In the genomic region with DNA sequence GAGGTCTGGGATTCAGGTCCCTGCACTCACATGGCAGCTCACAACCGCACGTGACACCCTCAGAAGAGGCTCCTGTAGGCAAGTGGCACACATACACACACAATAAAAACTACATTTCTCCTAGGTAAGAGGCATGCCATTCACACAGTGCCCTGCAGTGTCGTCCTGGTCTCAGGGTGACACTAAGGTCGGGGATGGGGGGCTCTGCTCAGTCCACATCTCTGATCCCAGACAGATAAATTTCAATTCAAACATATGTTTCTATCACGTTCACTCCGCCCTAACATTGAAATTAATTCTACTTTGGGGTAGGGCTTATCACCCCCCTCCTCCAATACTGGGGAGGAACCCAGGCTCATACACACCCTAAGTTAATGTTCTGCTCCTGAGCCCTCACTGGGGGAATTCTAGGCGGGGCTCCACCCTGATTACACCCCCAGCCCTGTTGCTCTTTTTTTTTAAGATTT, we compare ENCODE assay signal across 9 mouse cellular contexts. TPM values are rescaled to one million over a fixed set of nuclear protein-coding genes. Genes with fewer than 3 reads are reported as not detected.
DNase-seq lines count a peak whose midpoint lies in the region; ATAC-seq lines count a peak whose summit lies in the region.
"Had no signal": no experiment of that assay in that cellular context is flagged by ENCODE, and none has a peak within 500 bp of the region (broad histone marks: within the 10 kb centered on the region; RNA-seq: fewer than 3 reads in every experiment).

No protein-coding gene starts in this region.

- 82% methylated on average over 7 of the region's 7 CpGs for WGBS in heart, embryonic 11.5 days (ENCODE audit: insufficient replicate concordance)
- WGBS in limb, embryonic 13.5 days, result 86% methylated on average over 7 of the region's 7 CpGs

- H3K27ac ChIP-seq in heart, embryonic 11.5 days (ENCODE audit: low read depth, low read length), result no peak overlapping the region
- no peak overlapping the region for H3K27ac ChIP-seq in limb, embryonic 13.5 days

- H3K4me3 ChIP-seq in heart, embryonic 11.5 days (ENCODE audit: low read depth, low read length), result 0 out of 2 replicates have a peak overlapping the region, but pooled peaks have one; percentile 61
- peak overlapping the region; percentile 77; the same call in 1 of the 2 replicates for H3K4me3 ChIP-seq in limb, embryonic 13.5 days

- intact Hi-C loops in heart, postnatal 25 days (cut with DNase I), result loop anchor here (5.0 kb wide), 1 partner anchor 42 kb away; the partner anchor contains the start of gene Ap3d1

- no peaks in the 10 kb centered on the region for H3K36me3 ChIP-seq in heart, embryonic 11.5 days (ENCODE audit: control insufficient read depth, insufficient read depth, low read length)
- peaks cover 18% of the 10 kb centered on the region for H3K36me3 ChIP-seq in limb, embryonic 13.5 days

- H3K4me2 ChIP-seq in heart, embryonic 11.5 days, result peak overlapping the region; percentile 95
- H3K4me2 ChIP-seq in limb, embryonic 13.5 days (replicated peaks), result peak overlapping the region; percentile 91; the same call in 1 of the 2 replicates

- no peak for DNase-seq in heart, postnatal 25 days (ENCODE audit: low spot score)
- DNase-seq in thymus, postnatal 14 days, result peak; percentile 30
- DNase-seq in thymus, adult 18-20 months, result no peak
- DNase-seq in thymus, postnatal 36 days, result peak; percentile 26 to 46
- no peak for DNase-seq in left cerebral cortex, adult 11 months (ENCODE audit: low spot score)
- no peak for DNase-seq in embryo, embryonic 10.5 days (ENCODE audit: low spot score)
- DNase-seq: lung, postnatal 14 days had no signal

- peak overlapping the region; percentile 17; the same call in 1 of the 2 replicates for H3K9ac ChIP-seq in heart, embryonic 11.5 days (ENCODE audit: low read depth, low read length)
- no peak overlapping the region for H3K9ac ChIP-seq in limb, embryonic 13.5 days

- H3K27me3 ChIP-seq in heart, embryonic 11.5 days (ENCODE audit: control insufficient read depth, insufficient read depth, low read length), result no peaks in the 10 kb centered on the region
- no peaks in the 10 kb centered on the region for H3K27me3 ChIP-seq in limb, embryonic 13.5 days

- ATAC-seq in heart, embryonic 11.5 days (replicated peaks; ENCODE audit: insufficient number of reproducible peaks, low FRiP score, low TSS enrichment), result no peak
- no peak for ATAC-seq in limb, embryonic 13.5 days (ENCODE audit: low FRiP score, low read depth)

- peaks cover 47% of the 10 kb centered on the region for H3K4me1 ChIP-seq in heart, embryonic 11.5 days (ENCODE audit: control insufficient read depth, insufficient read depth, low read length)
- peaks cover 31% of the 10 kb centered on the region for H3K4me1 ChIP-seq in limb, embryonic 13.5 days

- no peaks in the 10 kb centered on the region for H3K9me3 ChIP-seq in heart, embryonic 11.5 days (replicated peaks; ENCODE audit: control insufficient read depth, low read length)
- no peaks in the 10 kb centered on the region for H3K9me3 ChIP-seq in limb, embryonic 13.5 days

RNA-seq across cellular contexts. Expression of gene Mob3a, which starts 1.7 kb away (rescaled TPM):
- polyA plus RNA-seq in heart, embryonic 11.5 days (2014; fragmentation: Nextera tagmentation; extraction: Ambion mirVana), result 38.9 and 39.0 TPM in 2 replicates
- total RNA-seq in heart, postnatal 25 days (2021), result 1 to 10 TPM; 8.2 to 8.9 TPM
- 55.3 and 55.7 TPM in 2 replicates for polyA plus RNA-seq in limb, embryonic 13.5 days (2015; fragmentation: Nextera tagmentation; extraction: Ambion mirVana)

RNA-seq across cellular contexts. Expression of gene Izumo4, which starts 1.9 kb away (rescaled TPM):
- polyA plus RNA-seq in heart, embryonic 11.5 days (2014; fragmentation: Nextera tagmentation; extraction: Ambion mirVana), result 8.2 and 8.5 TPM in 2 replicates
- 1 to 10 TPM; 2.6 to 3.4 TPM for total RNA-seq in heart, postnatal 25 days (2021)
- 24.2 and 25.6 TPM in 2 replicates for polyA plus RNA-seq in limb, embryonic 13.5 days (2015; fragmentation: Nextera tagmentation; extraction: Ambion mirVana)

RNA-seq across cellular contexts. Expression of gene Mknk2, which starts 22.2 kb away (rescaled TPM):
- 62.1 and 68.8 TPM in 2 replicates for polyA plus RNA-seq in heart, embryonic 11.5 days (2014; fragmentation: Nextera tagmentation; extraction: Ambion mirVana)
- total RNA-seq in heart, postnatal 25 days (2021), result 100 to 1,000 TPM; 158 to 181 TPM
- polyA plus RNA-seq in limb, embryonic 13.5 days (2015; fragmentation: Nextera tagmentation; extraction: Ambion mirVana), result 86.1 and 87.8 TPM in 2 replicates

RNA-seq across cellular contexts. Expression of gene Ap3d1, which starts 42.0 kb away (rescaled TPM):
- polyA plus RNA-seq in heart, embryonic 11.5 days (2014; fragmentation: Nextera tagmentation; extraction: Ambion mirVana), result 51.5 and 59.3 TPM in 2 replicates
- total RNA-seq in heart, postnatal 25 days (2021), result 10 to 100 TPM; 39.8 to 44.2 TPM
- 74.5 and 80.0 TPM in 2 replicates for polyA plus RNA-seq in limb, embryonic 13.5 days (2015; fragmentation: Nextera tagmentation; extraction: Ambion mirVana)

RNA-seq across cellular contexts. Expression of gene Btbd2, which starts 43.2 kb away (rescaled TPM):
- polyA plus RNA-seq in heart, embryonic 11.5 days (2014; fragmentation: Nextera tagmentation; extraction: Ambion mirVana), result 37.6 and 47.0 TPM in 2 replicates
- total RNA-seq in heart, postnatal 25 days (2021), result 10 to 100 TPM; 41.5 to 45.8 TPM
- 77.8 and 83.5 TPM in 2 replicates for polyA plus RNA-seq in limb, embryonic 13.5 days (2015; fragmentation: Nextera tagmentation; extraction: Ambion mirVana)

Comparison
In these comparisons a context has a peak if more than half of its experiments do, and no peak if none do; other contexts are left out.
1. DNase-seq: peak in thymus, postnatal 14 days (single experiment) and thymus, postnatal 36 days (2 of 2); none in heart, postnatal 25 days (single experiment), thymus, adult 18-20 months (0 of 2), left cerebral cortex, adult 11 months (single experiment) and embryo, embryonic 10.5 days (single experiment).